Mouse (Mus musculus) liver, adult 2 months (tissue): ENCODE data around the gene Rbck1.

Experiments used
- CTCF ChIP-seq: fragments of 200-500 bp; IDR thresholded peaks from 2 replicates; pipeline ENCODE4 v1.5.1; 2011; ENCODE audit warnings: low read depth, low read length, control low read depth
- POLR2A ChIP-seq: fragments of 200-500 bp; IDR thresholded peaks from 2 replicates; pipeline ENCODE4 v1.6.1; 2011; ENCODE audit warnings: low read length, control low read depth; ENCODE audit not compliant: insufficient read depth; ENCODE audit errors: extremely low read depth

- TF ChIP-seq CTCF (no peak), POLR2A (no peak)
Measured at GRCm38 (mm10) chr2:152335289-152335820, 2.9 kb upstream of the Rbck1 start.
